Mouse (Mus musculus) CH12.LX (cell line): ENCODE results near the gene Med20. TPM values are rescaled to one million over a fixed set of nuclear protein-coding genes. Genes with fewer than 3 reads are reported as not detected.

Source experiments
- DNase-seq: peaks from one replicate; pipeline ENCODE4 v3.0.0-alpha.2; 2013; ENCODE audit errors: extremely low read depth
- H3K27ac ChIP-seq: 2 replicates; pipeline ENCODE4 v1.5.1; 2012; ENCODE audit warnings: low read depth, mild to moderate bottlenecking, control low read depth, moderate library complexity; ENCODE audit not compliant: insufficient read depth
- H3K27me3 ChIP-seq: replicated peaks from 2 replicates; pipeline ENCODE3; 2012; ENCODE audit warnings: inconsistent platforms
- H3K36me3 ChIP-seq, 2 experiments: replicated peaks in 1 of 2; 2 replicates each; pipeline versions ENCODE3 to v1.6.1; 2012; ENCODE audit warnings: inconsistent platforms in 1 of 2, low read length in 1 of 2, mild to moderate bottlenecking in 1 of 2, mixed read lengths in 1 of 2, moderate library complexity in 1 of 2; ENCODE audit not compliant: control insufficient read depth in 1 of 2, insufficient read depth in 1 of 2
- H3K4me1 ChIP-seq, 2 experiments: 2 replicates each; pipeline ENCODE4 v1.6.1; 2012; ENCODE audit warnings: inconsistent platforms in 1 of 2, moderate library complexity in 1 of 2; ENCODE audit not compliant: insufficient read depth in 2 of 2, control insufficient read depth in 1 of 2
- H3K4me2 ChIP-seq: 2 replicates; pipeline ENCODE4 v1.6.1; 2012; ENCODE audit warnings: low read depth, mild to moderate bottlenecking, control low read depth; ENCODE audit not compliant: poor library complexity, insufficient read depth, severe bottlenecking
- H3K4me3 ChIP-seq, 3 experiments: fragments of 150-350 bp in 1 of 3; sonication (generic) in 1 of 3; replicated peaks in 1 of 3; 2 replicates each; pipeline versions ENCODE3 to v1.5.1; 2011 to 2012; ENCODE audit warnings: low read depth in 2 of 3, low read length in 2 of 3, mild to moderate bottlenecking in 2 of 3, moderate library complexity in 2 of 3, control low read depth in 1 of 3, improper control_type of control experiment in 1 of 3, inconsistent platforms in 1 of 3, mixed read lengths in 1 of 3; ENCODE audit not compliant: poor library complexity in 1 of 3
- H3K79me2 ChIP-seq: replicated peaks from 2 replicates; pipeline ENCODE4 v1.6.1; 2012; ENCODE audit warnings: mild to moderate bottlenecking, moderate library complexity; ENCODE audit not compliant: control insufficient read depth, poor library complexity, insufficient read depth, severe bottlenecking; ENCODE audit errors: extremely low read depth
- H3K9ac ChIP-seq: 2 replicates; pipeline ENCODE4 v1.6.1; 2012; ENCODE audit warnings: low read depth, mild to moderate bottlenecking, control low read depth, moderate library complexity; ENCODE audit not compliant: insufficient read depth
- H3K9me3 ChIP-seq: replicated peaks from 2 replicates; pipeline ENCODE3; 2012; ENCODE audit warnings: low read length, inconsistent platforms, mixed read lengths
- BHLHE40 ChIP-seq: IDR thresholded peaks from 2 replicates; pipeline ENCODE4 v1.6.1; 2011; ENCODE audit warnings: mild to moderate bottlenecking, low read depth, low read length, improper control_type of control experiment
- CHD2 ChIP-seq: IDR thresholded peaks from 2 replicates; pipeline ENCODE4 v1.6.1; 2011; ENCODE audit warnings: low read length, improper control_type of control experiment
- CTCF ChIP-seq, 2 experiments: IDR thresholded peaks in 1 of 2; conservative IDR thresholded peaks in 1 of 2; 2 replicates each; pipeline ENCODE4 v1.5.1; 2011 to 2012; ENCODE audit warnings: low read depth in 2 of 2, low read length in 2 of 2, improper control_type of control experiment in 1 of 2, inconsistent platforms in 1 of 2, mild to moderate bottlenecking in 1 of 2, moderate library complexity in 1 of 2
- E2F4 ChIP-seq: IDR thresholded peaks from 2 replicates; pipeline ENCODE4 v1.6.1; 2011; ENCODE audit warnings: low read depth, low read length, improper control_type of control experiment; ENCODE audit not compliant: insufficient replicate concordance
- ELF1 ChIP-seq: IDR thresholded peaks from 2 replicates; pipeline ENCODE4 v1.6.1; 2014; ENCODE audit warnings: low read depth, mild to moderate bottlenecking, inconsistent platforms, low read length, improper control_type of control experiment
- EP300 ChIP-seq: IDR thresholded peaks from 2 replicates; pipeline ENCODE4 v1.6.1; 2011; ENCODE audit warnings: low read length, improper control_type of control experiment
- ETS1 ChIP-seq: conservative IDR thresholded peaks from 2 replicates; pipeline ENCODE4 v1.6.1; 2012; ENCODE audit warnings: low read depth, mild to moderate bottlenecking, inconsistent platforms, low read length, improper control_type of control experiment, moderate library complexity
- GABPA ChIP-seq: IDR thresholded peaks from 2 replicates; pipeline ENCODE4 v1.6.1; 2012; ENCODE audit warnings: low read depth, low read length, improper control_type of control experiment, inconsistent platforms; ENCODE audit not compliant: insufficient replicate concordance
- HCFC1 ChIP-seq: IDR thresholded peaks from 2 replicates; pipeline ENCODE4 v1.6.1; 2012; ENCODE audit warnings: low read depth, mild to moderate bottlenecking, inconsistent platforms, low read length, improper control_type of control experiment
- JUN ChIP-seq: IDR thresholded peaks from 2 replicates; pipeline ENCODE4 v1.6.1; 2011; ENCODE audit warnings: low read depth, mild to moderate bottlenecking, low read length, improper control_type of control experiment, moderate library complexity; ENCODE audit not compliant: insufficient read depth
- JUND ChIP-seq: conservative IDR thresholded peaks from 2 replicates; pipeline ENCODE4 v1.6.1; 2011; ENCODE audit warnings: low read depth, low read length, improper control_type of control experiment
- KAT2A ChIP-seq: IDR thresholded peaks from 2 replicates; pipeline ENCODE4 v1.6.1; 2012; ENCODE audit warnings: low read length, improper control_type of control experiment, inconsistent platforms; ENCODE audit not compliant: insufficient replicate concordance
- MAFK ChIP-seq: IDR thresholded peaks from 2 replicates; pipeline ENCODE4 v1.6.1; 2011; ENCODE audit warnings: low read length, improper control_type of control experiment; ENCODE audit not compliant: insufficient replicate concordance
- MAZ ChIP-seq: IDR thresholded peaks from 2 replicates; pipeline ENCODE4 v1.6.1; 2012; ENCODE audit warnings: low read depth, mild to moderate bottlenecking, inconsistent platforms, low read length, improper control_type of control experiment, moderate library complexity
- MEF2A ChIP-seq: IDR thresholded peaks from 2 replicates; pipeline ENCODE4 v1.6.1; 2014; ENCODE audit warnings: low read depth, mild to moderate bottlenecking, inconsistent platforms, low read length, improper control_type of control experiment, borderline replicate concordance
- MXI1 ChIP-seq: IDR thresholded peaks from 2 replicates; pipeline ENCODE4 v1.6.1; 2011; ENCODE audit warnings: mild to moderate bottlenecking, low read depth, low read length, improper control_type of control experiment
- MYC ChIP-seq: IDR thresholded peaks from 2 replicates; pipeline ENCODE4 v1.6.1; 2011; ENCODE audit warnings: low read depth, mild to moderate bottlenecking, improper control_type of control experiment, low read length
- NELFE ChIP-seq: IDR thresholded peaks from 2 replicates; pipeline ENCODE4 v1.6.1; 2011; ENCODE audit warnings: low read depth, low read length, improper control_type of control experiment
- NRF1 ChIP-seq: IDR thresholded peaks from 2 replicates; pipeline ENCODE4 v1.6.1; 2014; ENCODE audit warnings: low read depth, mild to moderate bottlenecking, inconsistent platforms, low read length, improper control_type of control experiment, moderate library complexity
- PAX5 ChIP-seq: IDR thresholded peaks from 2 replicates; pipeline ENCODE4 v1.6.1; 2012; ENCODE audit warnings: low read length, inconsistent platforms, mixed read lengths
- POLR2A ChIP-seq: IDR thresholded peaks from 2 replicates; pipeline ENCODE4 v1.6.1; 2011; ENCODE audit warnings: low read depth, mild to moderate bottlenecking, improper control_type of control experiment, low read length
- RAD21 ChIP-seq: IDR thresholded peaks from 2 replicates; pipeline ENCODE4 v1.6.1; 2011; ENCODE audit warnings: low read depth, mild to moderate bottlenecking, low read length, improper control_type of control experiment, moderate library complexity
- RCOR1 ChIP-seq: conservative IDR thresholded peaks from 2 replicates; pipeline ENCODE4 v1.6.1; 2012; ENCODE audit warnings: low read depth, mild to moderate bottlenecking, inconsistent platforms, low read length, improper control_type of control experiment
- SIN3A ChIP-seq: IDR thresholded peaks from 2 replicates; pipeline ENCODE4 v1.6.1; 2012; ENCODE audit warnings: low read length, improper control_type of control experiment, inconsistent platforms
- TBP ChIP-seq: conservative IDR thresholded peaks from 2 replicates; pipeline ENCODE4 v1.6.1; 2011; ENCODE audit warnings: low read depth, low read length, improper control_type of control experiment
- UBTF ChIP-seq: IDR thresholded peaks from 2 replicates; pipeline ENCODE4 v1.6.1; 2012; ENCODE audit warnings: low read depth, mild to moderate bottlenecking, inconsistent platforms, low read length, improper control_type of control experiment, moderate library complexity
- USF1 ChIP-seq: IDR thresholded peaks from 2 replicates; pipeline ENCODE4 v1.6.1; 2014; ENCODE audit warnings: low read depth, mild to moderate bottlenecking, inconsistent platforms, low read length, improper control_type of control experiment
- USF2 ChIP-seq: conservative IDR thresholded peaks from 2 replicates; pipeline ENCODE4 v1.6.1; 2011; ENCODE audit warnings: low read depth, low read length, improper control_type of control experiment
- ZC3H11A ChIP-seq: IDR thresholded peaks from 2 replicates; pipeline ENCODE4 v1.6.1; 2012; ENCODE audit warnings: low read depth, mild to moderate bottlenecking, inconsistent platforms, low read length, improper control_type of control experiment
- ZKSCAN1 ChIP-seq: IDR thresholded peaks from 2 replicates; pipeline ENCODE4 v1.6.1; 2012; ENCODE audit warnings: low read depth, inconsistent platforms, low read length, improper control_type of control experiment, borderline replicate concordance
- ZMIZ1 ChIP-seq: IDR thresholded peaks from 2 replicates; pipeline ENCODE4 v1.6.1; 2012; ENCODE audit warnings: low read depth, mild to moderate bottlenecking, inconsistent platforms, low read length, improper control_type of control experiment
- ZNF384 ChIP-seq: IDR thresholded peaks from 2 replicates; pipeline ENCODE4 v1.6.1; 2012; ENCODE audit warnings: low read depth, low read length, improper control_type of control experiment, inconsistent platforms
- dilution Hi-C: fragments of 300-500 bp; cut with MboI; formaldehyde crosslinking; loops from 2 replicates; pipeline ENCODE4 v1.14.3; 2020; ENCODE audit warnings: low sequenced_read_pairs; ENCODE audit not compliant: extremely low pct_unique_long_range_greater_than_20kb, extremely low pct_ligation_motif_present
- in situ Hi-C: fragments of 300-500 bp; cut with MboI; formaldehyde crosslinking; loops from 3 replicates; pipeline ENCODE4 v1.14.3; 2019; ENCODE audit warnings: low sequenced_read_pairs, low pct_ligation_motif_present, low pct_unique_long_range_greater_than_20kb, mixed read lengths
- polyA plus RNA-seq: library from polyadenylated mRNA; unstranded; fragments of >175 nt; gene quantifications from 2 replicates; pipeline ENCODE4 v1.2.1, GENCODE M21; 2012; ENCODE audit warnings: low read depth; ENCODE audit not compliant: insufficient read length
- total RNA-seq, 2 experiments: library from RNA; depleted of rRNA; stranded (reverse); fragments of 300-350 nt in 1 of 2; fragments of >200 nt in 1 of 2; gene quantifications; 2 replicates each; pipeline ENCODE4 v1.2.3; 2012 to 2014

The Med20 gene
- total and polyA plus RNA-seq, 3 experiments = 31.0 to 42.5 (median 31.1) TPM

DNA sequence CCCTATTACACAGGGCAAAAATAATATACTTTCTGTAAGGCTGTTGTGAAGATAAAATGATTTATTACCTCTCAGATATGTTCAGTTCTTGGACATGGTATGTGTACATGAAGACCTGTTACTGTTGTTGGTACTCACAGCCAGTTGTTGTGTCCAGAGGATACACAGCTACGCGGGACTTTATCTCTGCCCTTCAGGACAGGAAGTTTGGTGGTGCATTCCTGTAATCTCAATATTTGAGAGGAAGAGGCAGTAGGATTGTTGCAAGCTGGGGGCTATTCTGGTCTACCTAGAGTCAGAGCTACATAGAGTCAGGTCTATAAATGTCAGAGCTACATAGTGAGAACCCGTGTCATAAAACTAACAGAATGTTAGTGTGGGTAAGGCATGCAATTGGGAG, 20.3 kb upstream of the Med20 start:
- dilution Hi-C loops = no loop called here
- no peak for TF ChIP-seq RCOR1

DNA sequence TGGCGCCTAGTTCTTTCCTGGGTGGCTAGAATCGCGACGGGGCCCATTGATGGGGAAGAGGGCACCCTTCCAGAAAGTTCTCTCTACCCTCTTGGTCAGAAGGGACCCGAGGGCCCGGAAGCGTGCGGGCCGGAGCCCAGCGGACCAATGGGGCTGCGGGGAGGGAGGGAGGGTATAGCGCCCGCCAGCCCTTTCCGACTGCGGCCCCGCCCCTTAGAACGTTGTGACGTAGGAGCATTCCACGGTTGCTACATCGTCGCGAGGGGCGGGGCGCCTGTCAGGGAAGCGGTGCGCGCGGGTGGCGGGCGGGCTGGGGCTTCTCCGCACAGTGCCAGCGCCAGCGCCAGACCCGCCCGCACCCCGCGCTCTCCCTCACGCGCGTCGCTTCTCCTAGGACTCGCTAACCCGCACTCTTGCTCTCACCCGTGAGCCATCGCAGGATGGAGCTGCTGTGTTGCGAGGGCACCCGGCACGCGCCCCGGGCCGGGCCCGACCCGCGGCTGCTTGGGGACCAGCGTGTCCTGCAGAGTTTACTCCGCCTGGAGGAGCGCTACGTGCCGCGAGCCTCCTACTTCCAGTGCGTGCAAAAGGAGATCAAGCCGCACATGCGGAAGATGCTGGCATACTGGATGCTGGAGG, 18.0 kb upstream of the Med20 start:
- H3K4me1 ChIP-seq = peaks cover 13 to 35% of the 10 kb centered on the region in 2 experiments
- DNase-seq = peak; percentile 93
- TF ChIP-seq ELF1 = peak; percentile 88
- TF ChIP-seq EP300 = no peak
- no peak for TF ChIP-seq RAD21
- no peak for TF ChIP-seq ZNF384
- TF ChIP-seq NRF1 = peak; percentile 45; the same call in 1 of the 2 replicates
- TF ChIP-seq CHD2 = no peak
- no peak for TF ChIP-seq ZC3H11A
- TF ChIP-seq RCOR1 = no peak
- no peak for TF ChIP-seq JUN
- TF ChIP-seq CTCF (conservative IDR thresholded peaks at IDR 0.05 in 1 of 2, IDR thresholded peaks at IDR 0.05 in 1 of 2; ENCODE audit: low read depth in 2 of 2, low read length in 2 of 2) = no peak
- TF ChIP-seq E2F4 = no peak
- TF ChIP-seq HCFC1 = peak; percentile 51
- TF ChIP-seq USF1 = no peak
- TF ChIP-seq MAZ = no peak
- peak; percentile 82; the same call in 1 of the 2 replicates for TF ChIP-seq MXI1
- TF ChIP-seq GABPA = no peak
- no peak for TF ChIP-seq PAX5
- TF ChIP-seq TBP = peak; percentile 45; the same call in 1 of the 2 replicates
- no peak for TF ChIP-seq ETS1
- TF ChIP-seq USF2 = no peak
- TF ChIP-seq UBTF = no peak
- no peak for TF ChIP-seq ZKSCAN1
- no peak for TF ChIP-seq JUND
- TF ChIP-seq KAT2A = no peak
- TF ChIP-seq BHLHE40 = 0 out of 2 replicates have a peak, but pooled peaks have one; percentile 7
- TF ChIP-seq POLR2A = peak; percentile 83
- peak; percentile 80 for TF ChIP-seq NELFE
- peak; percentile 46; the same call in 1 of the 2 replicates for TF ChIP-seq MEF2A
- TF ChIP-seq MYC = no peak
- no peak for TF ChIP-seq ZMIZ1
- TF ChIP-seq SIN3A = peak; percentile 46; the same call in 1 of the 2 replicates
- no peak for TF ChIP-seq MAFK

More for the DNA sequence above, 20.3 kb upstream of the Med20 start:
- Histone ChIP-seq H3K9ac (no peak overlapping the region), H3K36me3 (peaks cover 0 to 6% of the 10 kb centered on the region in 2 experiments), H3K9me3 (no peaks in the 10 kb centered on the region), H3K4me3 (no peak overlapping the region), H3K4me2 (no peak overlapping the region), H3K79me2 (peaks cover 10% of the 10 kb centered on the region; the same call in 1 of the 2 replicates), H3K27me3 (peaks cover 3% of the 10 kb centered on the region), H3K27ac (no peak overlapping the region), H3K4me1 (peaks cover 13 to 22% of the 10 kb centered on the region in 2 experiments)
- in situ Hi-C loops = no loop called here
- no peak for DNase-seq

More for the DNA sequence above, 18.0 kb upstream of the Med20 start:
- H3K79me2 ChIP-seq = peaks cover 10% of the 10 kb centered on the region; the same call in 1 of the 2 replicates
- dilution Hi-C loops (no loop called here), in situ Hi-C loops (no loop called here)
- H3K27me3 ChIP-seq = peaks cover 3% of the 10 kb centered on the region
- no peaks in the 10 kb centered on the region for H3K9me3 ChIP-seq
- H3K27ac ChIP-seq = no peak overlapping the region; the same call in 1 of the 2 replicates
- H3K4me3 ChIP-seq = peak overlapping the region; percentile 64 to 89 (median 84)
- peaks cover 6 to 28% of the 10 kb centered on the region in 2 experiments for H3K36me3 ChIP-seq
- H3K4me2 ChIP-seq = peak overlapping the region; percentile 82
- H3K9ac ChIP-seq = peak overlapping the region; percentile 70
